Mouse (Mus musculus) forebrain, postnatal 0 days (tissue): ENCODE measurements around the gene Grhl3. TPM values are rescaled to one million over a fixed set of nuclear protein-coding genes. Genes with fewer than 3 reads are reported as not detected.

ENCODE experiments used
- ATAC-seq: fragments of 200-750 bp; cut with Nextera tagmentation; 2 replicates; pipeline ENCODE4 v1.8.0; 2017; ENCODE audit warnings: mild to moderate bottlenecking, moderate library complexity
- DNase-seq: peaks from one replicate; pipeline ENCODE4 v3.0.0-alpha.2; 2015
- H3K27ac ChIP-seq: fragments of 300-500 bp; sonication (generic); 2 replicates; pipeline ENCODE4 v1.5.1; 2014; ENCODE audit warnings: low read depth, mild to moderate bottlenecking, antibody characterized with exemption, low read length, moderate library complexity, mixed read lengths
- H3K27me3 ChIP-seq: fragments of 300-500 bp; sonication (generic); 2 replicates; pipeline ENCODE4 v1.6.1; 2014; ENCODE audit warnings: mild to moderate bottlenecking, low read length, mixed read lengths; ENCODE audit not compliant: insufficient read depth
- H3K36me3 ChIP-seq: fragments of 300-500 bp; sonication (generic); 2 replicates; pipeline ENCODE4 v1.6.1; 2014; ENCODE audit warnings: mild to moderate bottlenecking, moderate library complexity; ENCODE audit not compliant: insufficient read depth
- H3K4me1 ChIP-seq: fragments of 300-500 bp; sonication (generic); 2 replicates; pipeline ENCODE4 v1.6.1; 2014; ENCODE audit warnings: antibody characterized with exemption; ENCODE audit not compliant: insufficient read depth
- H3K4me2 ChIP-seq: fragments of 300-500 bp; sonication (generic); 2 replicates; pipeline ENCODE4 v1.6.1; 2014; ENCODE audit warnings: low read depth, mild to moderate bottlenecking, moderate library complexity
- H3K4me3 ChIP-seq: fragments of 300-500 bp; sonication (generic); 2 replicates; pipeline ENCODE4 v1.5.1; 2014; ENCODE audit warnings: low read depth, low read length, mixed read lengths
- H3K9ac ChIP-seq: fragments of 300-500 bp; sonication (generic); 2 replicates; pipeline ENCODE4 v1.6.1; 2014; ENCODE audit warnings: mild to moderate bottlenecking
- H3K9me3 ChIP-seq: fragments of 300-500 bp; sonication (generic); 2 replicates; pipeline ENCODE4 v1.6.1; 2016; ENCODE audit warnings: low read length
- CTCF ChIP-seq: sonication (generic); IDR thresholded peaks from 2 replicates; pipeline ENCODE4 v1.5.1; 2016; ENCODE audit warnings: antibody characterized with exemption, control low read depth, low read depth
- WGBS: fragments of 180-500 bp; shearing (Covaris S2); extraction: QIAGEN DNeasy Blood & Tissue Kit; methylation state at CpG from one replicate; pipeline ENCODE4 v1.1.7; 2014; 5-methylcytosine and 5-hydroxymethylcytosine counted together
- polyA plus RNA-seq: library from polyadenylated mRNA; unstranded; fragments of >200 nt; fragmentation: Nextera tagmentation; extraction: Ambion mirVana; gene quantifications from 2 replicates; pipeline ENCODE4 v1.2.1, GENCODE M21; 2015
- total RNA-seq: library from RNA; depleted of rRNA; stranded (reverse); fragments of >200 nt; gene quantifications from 2 replicates; pipeline ENCODE4 v1.2.3, GENCODE M21; 2014

Gene Grhl3
- total and polyA plus RNA-seq, 2 experiments from 2014 or later = 0.76 to 1.5 TPM

DNA sequence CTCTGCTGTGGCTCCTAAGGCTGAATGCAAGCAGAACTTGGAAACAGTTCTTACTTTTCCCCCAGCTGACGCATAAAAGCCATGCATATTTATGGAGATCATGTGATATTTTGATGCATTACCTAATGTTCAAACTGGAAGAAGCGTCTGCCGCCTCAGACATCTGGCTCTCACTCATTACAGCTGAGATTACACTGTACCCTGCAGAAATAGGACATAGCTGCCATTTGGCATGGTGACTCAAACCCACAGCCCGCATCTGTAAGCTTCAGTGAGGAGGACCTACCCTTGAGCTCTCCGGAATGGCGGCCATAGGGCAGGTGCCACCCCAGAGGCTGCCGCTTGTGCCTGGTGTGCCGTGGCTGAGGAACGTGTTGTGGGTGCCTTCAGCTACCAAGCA is 42.2 kb downstream of the Grhl3 start:
- Histone ChIP-seq H3K4me2 (no peak overlapping the region), H3K4me3 (no peak overlapping the region), H3K36me3 (no peaks in the 10 kb centered on the region), H3K9ac (no peak overlapping the region), H3K9me3 (no peaks in the 10 kb centered on the region), H3K4me1 (no peaks in the 10 kb centered on the region), H3K27ac (no peak overlapping the region), H3K27me3 (no peaks in the 10 kb centered on the region)
- TF ChIP-seq CTCF = no peak
- WGBS = 74% methylated on average over 9 of the region's 9 CpGs
- ATAC-seq (peak; percentile 67), DNase-seq (peak; percentile 50)

DNA sequence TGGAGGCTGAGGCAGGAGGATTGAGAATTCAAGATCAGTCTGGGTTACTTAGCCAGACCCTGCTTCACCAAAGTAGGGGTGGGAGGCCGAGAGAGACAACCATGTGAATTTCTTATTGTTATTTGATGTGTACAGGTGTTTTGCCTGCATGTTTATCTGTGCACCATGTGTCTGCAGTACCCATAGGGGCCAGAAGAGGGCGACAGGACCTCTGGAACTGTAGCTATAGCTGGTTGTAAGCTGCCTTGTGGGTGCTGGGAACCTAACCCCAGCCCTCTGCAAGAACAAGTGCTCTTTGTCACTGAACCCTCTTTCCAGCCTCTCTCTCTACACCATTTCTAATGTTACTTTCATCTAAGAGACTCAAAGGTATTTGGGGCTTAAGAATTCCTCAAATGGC is 43.2 kb downstream of the Grhl3 start:
- Histone ChIP-seq H3K27ac (no peak overlapping the region), H3K9ac (no peak overlapping the region), H3K4me1 (no peaks in the 10 kb centered on the region), H3K9me3 (no peaks in the 10 kb centered on the region), H3K4me3 (no peak overlapping the region), H3K27me3 (no peaks in the 10 kb centered on the region; the same call in 1 of the 2 replicates), H3K4me2 (no peak overlapping the region), H3K36me3 (no peaks in the 10 kb centered on the region)
- no peak for DNase-seq
- no peak for ATAC-seq
- WGBS = 55% methylated on average over 2 of the region's 2 CpGs
- TF ChIP-seq CTCF = peak; percentile 14; the same call in 1 of the 2 replicates

DNA sequence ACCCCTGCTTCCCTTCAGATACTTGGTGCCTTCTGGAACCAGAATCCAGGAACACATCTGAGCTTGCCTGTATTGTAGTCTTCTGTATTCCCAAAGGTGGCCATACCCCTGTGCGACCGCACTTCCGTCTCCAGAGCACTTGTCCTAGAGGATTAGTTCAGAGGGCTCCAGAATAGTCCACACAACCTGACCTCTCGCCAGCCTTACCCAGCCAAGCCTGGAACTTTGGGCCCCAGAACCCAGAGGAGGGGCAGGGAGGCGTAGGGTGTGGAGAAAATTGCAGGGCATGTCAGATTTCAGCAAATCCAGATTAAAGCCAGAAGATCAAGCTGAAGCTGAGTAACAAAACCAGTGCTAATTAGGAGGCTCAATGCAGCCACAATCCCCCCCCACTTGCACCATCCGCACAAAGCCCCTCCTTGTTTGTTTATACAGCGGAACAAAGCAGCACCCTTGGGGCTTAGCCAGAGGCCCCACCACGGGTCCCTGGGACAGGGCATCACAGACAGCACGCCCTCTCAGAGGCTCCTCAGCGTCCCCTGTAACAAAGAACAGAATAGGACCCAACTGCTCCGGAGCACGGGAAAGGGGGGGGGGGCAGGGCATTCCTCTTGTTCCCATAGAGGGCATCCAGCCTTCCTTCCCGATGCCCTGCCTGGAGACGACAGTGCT is 47.3 kb downstream of the Grhl3 start:
- no peaks in the 10 kb centered on the region for H3K36me3 ChIP-seq
- DNase-seq = peak; percentile 27
- H3K4me1 ChIP-seq = no peaks in the 10 kb centered on the region
- no peak overlapping the region for H3K27ac ChIP-seq
- peak; percentile 79 for ATAC-seq
- 10% methylated on average over 14 of the region's 14 CpGs for WGBS
- no peak overlapping the region for H3K4me3 ChIP-seq
- H3K4me2 ChIP-seq = no peak overlapping the region; the same call in 1 of the 2 replicates
- H3K9me3 ChIP-seq = no peaks in the 10 kb centered on the region
- no peak for TF ChIP-seq CTCF
- H3K27me3 ChIP-seq = no peaks in the 10 kb centered on the region; the same call in 1 of the 2 replicates
- H3K9ac ChIP-seq = no peak overlapping the region; the same call in 1 of the 2 replicates

DNA sequence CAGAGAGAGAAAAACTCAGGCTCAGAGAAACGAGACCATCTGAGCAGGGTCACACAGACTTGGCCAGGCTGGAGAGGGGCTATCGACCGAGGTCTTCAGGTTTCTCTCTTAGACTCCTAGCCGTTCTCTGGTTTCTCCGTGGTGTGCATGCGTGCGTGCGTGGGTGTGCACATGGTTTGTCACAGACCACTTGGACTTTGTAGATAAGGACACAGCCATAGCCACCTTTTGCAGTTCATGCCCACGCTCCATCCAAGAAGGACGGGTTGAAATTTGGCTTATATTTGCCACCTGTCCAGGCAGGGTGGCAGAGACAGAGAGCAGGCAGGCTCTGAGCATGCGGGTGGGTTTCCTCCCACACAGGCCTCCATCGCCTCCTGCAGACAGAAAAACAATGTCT is 48.4 kb downstream of the Grhl3 start:
- no peaks in the 10 kb centered on the region for H3K4me1 ChIP-seq
- DNase-seq = no peak
- no peak overlapping the region for H3K9ac ChIP-seq
- no peak for TF ChIP-seq CTCF
- H3K4me2 ChIP-seq = no peak overlapping the region
- WGBS = 64% methylated on average over 12 of the region's 12 CpGs
- no peak overlapping the region for H3K4me3 ChIP-seq
- no peaks in the 10 kb centered on the region; the same call in 1 of the 2 replicates for H3K27me3 ChIP-seq
- H3K9me3 ChIP-seq = no peaks in the 10 kb centered on the region
- H3K36me3 ChIP-seq = no peaks in the 10 kb centered on the region
- H3K27ac ChIP-seq = no peak overlapping the region
- no peak for ATAC-seq

DNA sequence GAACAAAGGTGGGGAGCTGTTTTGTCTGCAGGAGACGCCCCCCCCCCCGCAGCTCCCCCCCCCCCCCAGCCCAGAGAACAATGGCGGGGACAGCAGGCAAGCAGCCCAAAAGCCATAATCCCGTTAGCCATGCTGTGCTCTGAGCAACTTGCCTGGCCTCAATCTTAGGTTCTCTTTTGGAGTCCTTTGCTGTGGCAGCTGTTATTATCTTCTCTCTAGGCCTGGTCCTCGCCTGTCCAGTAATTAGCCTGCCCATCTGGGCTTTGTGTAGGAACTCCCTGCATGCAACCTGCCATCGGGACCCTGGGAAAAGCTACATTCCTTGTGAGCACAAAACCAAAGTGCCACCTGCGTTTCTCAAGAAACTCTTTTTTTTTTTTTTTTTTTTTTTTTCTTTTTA is 49.5 kb downstream of the Grhl3 start:
- DNase-seq = peak; percentile 26
- Histone ChIP-seq H3K9me3 (no peaks in the 10 kb centered on the region), H3K4me3 (no peak overlapping the region), H3K9ac (no peak overlapping the region), H3K27ac (no peak overlapping the region), H3K36me3 (no peaks in the 10 kb centered on the region), H3K27me3 (no peaks in the 10 kb centered on the region; the same call in 1 of the 2 replicates), H3K4me1 (no peaks in the 10 kb centered on the region), H3K4me2 (no peak overlapping the region)
- no peak for TF ChIP-seq CTCF
- ATAC-seq = no peak
- WGBS = 3% methylated on average over 7 of the region's 7 CpGs

DNA sequence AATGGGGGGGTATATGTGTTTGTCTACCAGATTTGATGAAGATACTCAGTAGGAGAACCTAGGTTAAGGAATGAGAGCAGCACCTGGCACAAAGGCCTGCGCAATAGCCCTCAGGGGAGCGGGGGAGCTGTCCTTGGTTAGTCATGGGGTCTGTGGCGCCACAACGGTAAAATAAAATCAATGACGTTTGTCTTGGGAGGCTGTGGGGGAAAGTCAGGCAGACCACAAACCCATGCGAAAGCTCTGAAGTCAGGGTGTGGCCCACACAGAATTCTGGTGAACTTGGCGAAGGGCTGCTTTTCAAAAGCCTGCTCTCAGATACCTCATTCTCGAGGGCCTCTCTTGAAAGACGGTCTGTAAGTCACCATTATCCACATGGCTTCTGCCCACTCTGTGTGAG is 53.0 kb downstream of the Grhl3 start:
- DNase-seq (no peak), ATAC-seq (no peak)
- H3K9me3 ChIP-seq = no peaks in the 10 kb centered on the region
- H3K36me3 ChIP-seq = no peaks in the 10 kb centered on the region
- H3K27ac ChIP-seq = no peak overlapping the region
- no peak overlapping the region for H3K9ac ChIP-seq
- no peak overlapping the region for H3K4me3 ChIP-seq
- H3K27me3 ChIP-seq = no peaks in the 10 kb centered on the region
- H3K4me1 ChIP-seq = no peaks in the 10 kb centered on the region
- no peak overlapping the region for H3K4me2 ChIP-seq
- TF ChIP-seq CTCF = no peak
- WGBS = 81% methylated on average over 9 of the region's 9 CpGs

DNA sequence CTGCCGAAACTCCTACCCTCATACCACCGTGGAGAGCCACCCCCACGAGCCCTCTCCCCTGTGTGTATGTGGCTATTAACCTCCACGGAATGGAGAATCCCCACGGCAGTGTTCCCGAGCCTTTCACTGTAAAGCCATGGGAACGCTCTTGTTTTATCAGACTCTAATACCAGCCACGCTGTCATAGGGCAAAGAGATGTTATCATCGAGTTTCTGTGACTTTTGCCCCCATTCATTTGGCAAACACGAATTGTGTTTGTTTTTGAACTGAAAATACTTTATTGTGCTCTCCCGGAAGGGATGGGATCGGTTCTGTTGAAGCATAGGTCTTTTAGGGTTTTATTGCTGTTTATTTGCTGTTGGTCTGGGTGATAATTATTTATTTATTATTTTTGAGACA is 55.3 kb downstream of the Grhl3 start:
- ATAC-seq = no peak

More for the DNA sequence above, 55.3 kb downstream of the Grhl3 start:
- H3K27me3 ChIP-seq = no peaks in the 10 kb centered on the region
- no peak overlapping the region for H3K4me2 ChIP-seq
- no peaks in the 10 kb centered on the region for H3K4me1 ChIP-seq
- no peak for DNase-seq
- H3K27ac ChIP-seq = no peak overlapping the region
- no peaks in the 10 kb centered on the region for H3K9me3 ChIP-seq
- H3K9ac ChIP-seq = no peak overlapping the region
- H3K4me3 ChIP-seq = no peak overlapping the region
- WGBS = 84% methylated on average over 12 of the region's 12 CpGs
- no peaks in the 10 kb centered on the region for H3K36me3 ChIP-seq
- TF ChIP-seq CTCF = no peak
